Mouse (Mus musculus): ENCODE measurements at regions not wholly inside any gene's neighbourhood (a gene's known extent, or its start where the extent isn't known, plus 50 kb on each side); places are given as distances from the start of the nearest gene placed in this dataset.

DNA sequence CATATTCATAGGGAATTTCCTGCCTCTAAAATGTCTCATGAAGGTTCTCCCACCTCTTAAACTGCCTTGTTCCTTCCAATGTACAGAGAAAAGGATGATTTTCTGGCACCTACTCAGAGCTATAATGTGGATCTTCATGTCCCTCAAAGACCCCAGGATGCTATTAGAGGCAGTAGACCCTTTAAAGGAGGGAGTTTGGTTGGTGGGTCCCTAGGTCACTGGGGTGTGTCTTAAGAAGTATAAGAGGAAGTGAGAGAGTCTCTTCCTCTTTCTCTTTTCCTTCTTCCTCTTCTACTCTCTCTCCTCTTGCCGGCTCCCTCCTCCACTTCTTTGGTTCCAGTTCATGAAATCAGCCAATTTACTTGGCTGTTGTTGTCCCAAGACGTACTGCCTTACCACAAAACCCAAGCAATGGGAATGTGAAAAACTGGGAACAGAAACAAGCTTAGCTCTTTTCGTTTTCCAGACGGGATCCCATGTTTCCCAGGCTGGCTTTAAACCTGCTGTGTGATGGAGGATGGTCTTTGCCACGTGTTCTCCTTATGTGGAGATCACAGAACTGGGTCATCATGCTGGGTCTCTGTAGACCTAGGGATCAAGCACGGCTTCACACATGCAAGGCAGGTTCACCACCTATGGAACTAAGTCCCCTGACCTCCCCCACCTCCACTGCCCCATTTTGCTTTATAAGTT lies 74.9 kb downstream of the Kctd12 start:
- 38% methylated on average over 6 of the region's 6 CpGs for WGBS (ENCODE audit: insufficient replicate concordance)

DNA sequence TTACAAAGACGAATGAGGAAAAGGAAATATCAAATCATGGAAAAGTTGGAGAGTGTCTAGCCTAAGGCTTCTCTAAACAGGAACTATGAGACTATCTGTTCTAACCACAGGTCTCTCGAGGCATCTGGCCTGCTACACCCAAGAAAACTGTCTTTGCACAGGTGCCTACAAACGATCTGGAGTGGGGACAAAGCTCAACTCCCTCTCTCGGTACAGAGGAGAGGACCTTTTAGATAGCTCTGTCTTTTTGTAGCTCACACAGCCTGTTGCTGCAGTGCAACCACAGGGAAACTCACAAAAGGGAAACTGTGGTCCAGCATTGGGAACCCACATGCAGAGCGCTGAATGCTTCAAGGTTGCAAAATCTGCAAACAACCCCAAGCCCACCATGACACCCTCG lies 75.6 kb downstream of the Kctd12 start:
- ATAC-seq (ENCODE audit: low read depth) = peak; percentile 24
- Histone ChIP-seq H3K27me3 (ENCODE audit: control insufficient read depth, insufficient read depth, low read depth, low read length) (no peaks in the 10 kb centered on the region), H3K4me3 (ENCODE audit: low read depth, low read length) (no peak overlapping the region), H3K4me1 (ENCODE audit: control insufficient read depth, low read depth, low read length) (no peaks in the 10 kb centered on the region), H3K9ac (ENCODE audit: low read depth, low read length) (no peak overlapping the region), H3K9me3 (replicated peaks; ENCODE audit: control insufficient read depth, low read length) (no peaks in the 10 kb centered on the region), H3K27ac (ENCODE audit: low read length) (peak overlapping the region; percentile 58), H3K36me3 (ENCODE audit: control insufficient read depth, insufficient read depth) (no peaks in the 10 kb centered on the region), H3K4me2 (ENCODE audit: low read depth, low read length) (no peak overlapping the region)
- 14% methylated on average over 6 of the region's 6 CpGs for WGBS (ENCODE audit: insufficient replicate concordance)

More for the DNA sequence above, 74.9 kb downstream of the Kctd12 start:
- no peaks in the 10 kb centered on the region for H3K4me1 ChIP-seq (ENCODE audit: control insufficient read depth, low read depth, low read length)
- no peaks in the 10 kb centered on the region for H3K27me3 ChIP-seq (ENCODE audit: control insufficient read depth, insufficient read depth, low read depth, low read length)
- H3K36me3 ChIP-seq (ENCODE audit: control insufficient read depth, insufficient read depth) = no peaks in the 10 kb centered on the region
- H3K9me3 ChIP-seq (replicated peaks; ENCODE audit: control insufficient read depth, low read length) = no peaks in the 10 kb centered on the region
- no peak for ATAC-seq (ENCODE audit: low read depth)
- no peak overlapping the region for H3K4me2 ChIP-seq (ENCODE audit: low read depth, low read length)
- H3K27ac ChIP-seq (ENCODE audit: low read length) = peak overlapping the region; percentile 58
- H3K9ac ChIP-seq (ENCODE audit: low read depth, low read length) = no peak overlapping the region
- H3K4me3 ChIP-seq (ENCODE audit: low read depth, low read length) = no peak overlapping the region

DNA sequence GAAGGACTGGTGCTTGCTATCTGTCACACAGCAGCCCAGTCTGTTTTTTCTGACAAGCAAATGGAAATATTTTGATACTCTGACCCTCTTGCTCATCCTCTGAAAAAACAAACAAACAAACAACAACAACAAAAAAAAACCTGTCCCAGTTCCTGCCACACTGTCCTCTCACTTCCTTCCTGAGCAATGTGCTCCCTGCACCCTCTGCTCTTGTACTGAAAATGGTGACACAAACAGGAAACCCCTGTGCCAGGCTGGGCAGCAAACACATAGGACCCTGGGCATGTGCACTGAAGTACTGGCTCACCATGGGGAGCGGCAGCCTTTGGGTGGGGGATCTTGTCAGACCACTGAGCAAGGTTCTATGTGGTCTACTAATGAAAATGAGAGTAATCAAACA lies 76.2 kb downstream of the Kctd12 start:
- Histone ChIP-seq H3K4me1 (ENCODE audit: control insufficient read depth, low read depth, low read length) (no peaks in the 10 kb centered on the region), H3K27me3 (ENCODE audit: control insufficient read depth, insufficient read depth, low read depth, low read length) (no peaks in the 10 kb centered on the region), H3K27ac (ENCODE audit: low read length) (peak overlapping the region; percentile 58), H3K4me3 (ENCODE audit: low read depth, low read length) (no peak overlapping the region), H3K9me3 (replicated peaks; ENCODE audit: control insufficient read depth, low read length) (no peaks in the 10 kb centered on the region), H3K36me3 (ENCODE audit: control insufficient read depth, insufficient read depth) (no peaks in the 10 kb centered on the region), H3K4me2 (ENCODE audit: low read depth, low read length) (no peak overlapping the region), H3K9ac (ENCODE audit: low read depth, low read length) (no peak overlapping the region)
- ATAC-seq (ENCODE audit: low read depth) = peak; percentile 54
- WGBS (ENCODE audit: insufficient replicate concordance) = 46% methylated on average over 1 of the region's 1 CpGs

DNA sequence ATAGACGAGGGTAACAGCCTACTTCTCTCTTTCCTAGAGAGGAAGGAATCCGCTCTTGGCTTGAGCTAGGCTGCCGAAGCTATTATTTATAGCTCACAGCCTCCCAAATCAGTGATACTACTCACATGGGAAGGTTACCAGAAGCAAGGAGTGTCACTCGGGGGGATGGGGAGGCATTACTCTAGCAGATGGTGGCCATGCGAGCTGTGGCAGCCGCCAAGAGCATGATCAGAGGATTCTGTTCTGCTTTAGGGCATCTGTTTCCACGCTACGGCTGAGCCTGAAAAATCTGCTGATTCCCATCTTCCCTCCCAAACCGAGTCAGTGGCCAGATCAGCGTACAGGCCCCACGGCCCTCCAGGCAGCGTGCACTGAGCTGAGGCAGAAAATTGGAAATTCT lies 79.5 kb downstream of the Kctd12 start:
- H3K27me3 ChIP-seq (ENCODE audit: control insufficient read depth, insufficient read depth, low read depth, low read length) = no peaks in the 10 kb centered on the region
- no peaks in the 10 kb centered on the region for H3K4me1 ChIP-seq (ENCODE audit: control insufficient read depth, low read depth, low read length)
- no peak overlapping the region for H3K4me2 ChIP-seq (ENCODE audit: low read depth, low read length)
- no peak overlapping the region for H3K9ac ChIP-seq (ENCODE audit: low read depth, low read length)
- H3K27ac ChIP-seq (ENCODE audit: low read length) = no peak overlapping the region
- H3K4me3 ChIP-seq (ENCODE audit: low read depth, low read length) = no peak overlapping the region
- ATAC-seq (ENCODE audit: low read depth) = no peak
- no peaks in the 10 kb centered on the region for H3K9me3 ChIP-seq (replicated peaks; ENCODE audit: control insufficient read depth, low read length)
- no peaks in the 10 kb centered on the region for H3K36me3 ChIP-seq (ENCODE audit: control insufficient read depth, insufficient read depth)
- WGBS (ENCODE audit: insufficient replicate concordance) = 36% methylated on average over 12 of the region's 12 CpGs

DNA sequence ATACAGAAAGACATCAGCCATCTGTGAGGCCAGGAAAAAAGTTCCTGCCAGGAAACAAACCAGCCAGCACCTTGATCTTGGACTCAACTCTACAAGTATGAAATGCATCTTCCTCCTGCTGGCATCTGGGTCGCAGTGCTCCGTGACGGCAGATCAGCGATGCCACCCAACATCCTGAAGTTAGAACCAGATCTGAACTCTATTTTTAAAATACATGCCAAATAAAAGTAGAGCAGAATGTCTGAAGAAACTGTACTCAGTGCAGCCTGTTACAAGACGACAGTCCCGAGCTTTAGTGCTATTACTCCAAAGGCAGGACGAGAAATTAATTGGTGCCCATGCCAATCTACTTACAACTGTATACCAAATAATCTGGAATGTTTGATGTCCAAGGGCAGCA lies 80.2 kb downstream of the Kctd12 start:
- Histone ChIP-seq H3K4me2 (ENCODE audit: low read depth, low read length) (no peak overlapping the region), H3K9ac (ENCODE audit: low read depth, low read length) (no peak overlapping the region), H3K27ac (ENCODE audit: low read length) (no peak overlapping the region), H3K9me3 (replicated peaks; ENCODE audit: control insufficient read depth, low read length) (no peaks in the 10 kb centered on the region), H3K27me3 (ENCODE audit: control insufficient read depth, insufficient read depth, low read depth, low read length) (no peaks in the 10 kb centered on the region), H3K4me3 (ENCODE audit: low read depth, low read length) (no peak overlapping the region), H3K36me3 (ENCODE audit: control insufficient read depth, insufficient read depth) (no peaks in the 10 kb centered on the region), H3K4me1 (ENCODE audit: control insufficient read depth, low read depth, low read length) (no peaks in the 10 kb centered on the region)
- no peak for ATAC-seq (ENCODE audit: low read depth)
- 75% methylated on average over 7 of the region's 7 CpGs for WGBS (ENCODE audit: insufficient replicate concordance)

DNA sequence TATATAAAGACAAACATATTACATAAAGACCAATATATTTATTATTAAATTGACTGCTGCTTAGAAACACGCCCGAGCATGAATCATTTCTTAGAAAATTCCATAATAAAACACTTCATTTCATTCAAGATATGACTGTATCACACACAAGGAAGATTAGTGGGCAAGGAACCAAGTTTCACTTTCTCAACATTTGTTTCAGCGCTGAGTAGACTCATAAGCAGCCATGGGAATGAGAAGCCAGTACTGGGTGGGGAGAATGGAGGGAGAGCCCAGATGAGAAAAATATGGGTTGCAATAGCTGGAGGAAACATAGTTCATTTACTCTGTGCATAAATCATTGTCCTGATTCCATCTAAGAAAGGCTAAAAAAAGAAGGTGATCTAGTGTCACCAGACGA lies 84.0 kb downstream of the Kctd12 start:
- H3K9me3 ChIP-seq (replicated peaks; ENCODE audit: control insufficient read depth, low read length) = no peaks in the 10 kb centered on the region
- 64% methylated on average over 4 of the region's 4 CpGs for WGBS (ENCODE audit: insufficient replicate concordance)
- no peak overlapping the region for H3K27ac ChIP-seq (ENCODE audit: low read length)
- no peak overlapping the region for H3K4me3 ChIP-seq (ENCODE audit: low read depth, low read length)
- no peak for ATAC-seq (ENCODE audit: low read depth)
- H3K4me1 ChIP-seq (ENCODE audit: control insufficient read depth, low read depth, low read length) = no peaks in the 10 kb centered on the region
- H3K27me3 ChIP-seq (ENCODE audit: control insufficient read depth, insufficient read depth, low read depth, low read length) = no peaks in the 10 kb centered on the region
- no peak overlapping the region for H3K4me2 ChIP-seq (ENCODE audit: low read depth, low read length)
- H3K36me3 ChIP-seq (ENCODE audit: control insufficient read depth, insufficient read depth) = no peaks in the 10 kb centered on the region
- H3K9ac ChIP-seq (ENCODE audit: low read depth, low read length) = no peak overlapping the region

DNA sequence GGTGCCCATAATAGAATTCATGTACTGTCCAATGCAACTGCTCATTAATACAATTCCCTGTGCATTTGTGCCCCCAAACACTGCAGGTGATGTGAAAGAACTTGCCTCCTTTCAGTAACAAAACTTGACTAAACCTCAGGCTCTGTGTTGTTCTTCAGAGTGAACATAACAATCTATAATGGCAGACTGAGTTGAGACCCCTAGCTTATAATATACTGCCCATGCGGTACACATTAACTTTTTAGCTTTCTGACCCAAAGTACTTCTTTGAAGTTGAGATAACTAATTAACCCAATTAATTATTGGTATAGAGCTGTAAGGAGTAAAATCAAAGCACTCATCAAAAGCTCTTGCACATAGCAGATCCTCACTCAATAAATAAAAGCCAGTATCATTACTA lies 85.4 kb downstream of the Kctd12 start:
- Histone ChIP-seq H3K4me2 (ENCODE audit: low read depth, low read length) (no peak overlapping the region), H3K4me1 (ENCODE audit: control insufficient read depth, low read depth, low read length) (no peaks in the 10 kb centered on the region), H3K36me3 (ENCODE audit: control insufficient read depth, insufficient read depth) (no peaks in the 10 kb centered on the region), H3K4me3 (ENCODE audit: low read depth, low read length) (no peak overlapping the region), H3K27ac (ENCODE audit: low read length) (no peak overlapping the region), H3K9ac (ENCODE audit: low read depth, low read length) (no peak overlapping the region), H3K27me3 (ENCODE audit: control insufficient read depth, insufficient read depth, low read depth, low read length) (no peaks in the 10 kb centered on the region), H3K9me3 (replicated peaks; ENCODE audit: control insufficient read depth, low read length) (no peaks in the 10 kb centered on the region)
- 67% methylated on average over 1 of the region's 1 CpGs for WGBS (ENCODE audit: insufficient replicate concordance)
- no peak for ATAC-seq (ENCODE audit: low read depth)

DNA sequence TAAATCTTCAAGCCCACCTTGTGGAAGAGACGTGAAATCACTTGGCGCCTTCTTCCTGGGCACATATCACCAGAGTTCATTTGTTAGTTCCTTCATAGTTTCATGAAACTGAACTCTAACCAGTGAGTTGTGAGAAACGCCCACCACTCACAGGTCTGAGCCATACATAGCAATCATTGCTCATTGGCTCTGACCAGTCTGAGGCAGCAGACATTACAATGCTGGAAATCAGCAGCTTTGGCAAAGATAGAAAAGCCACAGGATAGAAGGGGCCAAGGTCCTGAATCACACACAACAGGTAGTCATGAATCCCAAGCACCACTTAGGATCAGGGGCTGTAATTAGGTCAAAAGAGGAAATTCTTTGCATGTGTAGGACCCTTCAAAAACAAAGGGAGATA lies 85.9 kb downstream of the Kctd12 start:
- Histone ChIP-seq H3K4me2 (ENCODE audit: low read depth, low read length) (no peak overlapping the region), H3K9me3 (replicated peaks; ENCODE audit: control insufficient read depth, low read length) (no peaks in the 10 kb centered on the region), H3K27me3 (ENCODE audit: control insufficient read depth, insufficient read depth, low read depth, low read length) (no peaks in the 10 kb centered on the region), H3K4me1 (ENCODE audit: control insufficient read depth, low read depth, low read length) (no peaks in the 10 kb centered on the region), H3K4me3 (ENCODE audit: low read depth, low read length) (no peak overlapping the region), H3K36me3 (ENCODE audit: control insufficient read depth, insufficient read depth) (no peaks in the 10 kb centered on the region), H3K9ac (ENCODE audit: low read depth, low read length) (no peak overlapping the region), H3K27ac (ENCODE audit: low read length) (no peak overlapping the region)
- ATAC-seq (ENCODE audit: low read depth) = no peak
- 50% methylated on average over 3 of the region's 3 CpGs for WGBS (ENCODE audit: insufficient replicate concordance)

DNA sequence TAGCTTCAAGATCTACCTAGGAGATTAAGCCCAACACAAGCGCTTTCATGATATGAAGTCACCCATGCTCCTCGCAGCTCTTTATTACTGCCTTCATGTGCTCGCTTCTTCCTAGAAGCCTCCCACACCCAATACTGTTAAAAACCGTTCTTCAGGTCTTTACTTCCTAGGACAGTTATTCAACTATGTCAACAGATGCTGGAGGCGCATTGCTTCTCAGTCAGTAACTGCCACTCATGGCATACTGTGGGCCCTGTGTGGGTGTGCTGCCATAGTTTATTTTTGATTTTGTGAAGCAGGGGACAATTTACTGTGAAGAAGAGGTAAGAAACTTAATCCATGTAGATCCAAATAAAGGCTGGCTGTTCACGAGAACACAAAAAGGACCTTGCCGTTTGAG lies 89.2 kb downstream of the Kctd12 start:
- WGBS (ENCODE audit: insufficient replicate concordance) = 75% methylated on average over 7 of the region's 7 CpGs
- Histone ChIP-seq H3K4me3 (ENCODE audit: low read depth, low read length) (no peak overlapping the region), H3K9ac (ENCODE audit: low read depth, low read length) (no peak overlapping the region)

More for the DNA sequence above, 89.2 kb downstream of the Kctd12 start:
- H3K36me3 ChIP-seq (ENCODE audit: control insufficient read depth, insufficient read depth) = no peaks in the 10 kb centered on the region
- no peaks in the 10 kb centered on the region for H3K27me3 ChIP-seq (ENCODE audit: control insufficient read depth, insufficient read depth, low read depth, low read length)
- H3K9me3 ChIP-seq (replicated peaks; ENCODE audit: control insufficient read depth, low read length) = no peaks in the 10 kb centered on the region
- H3K4me1 ChIP-seq (ENCODE audit: control insufficient read depth, low read depth, low read length) = no peaks in the 10 kb centered on the region
- no peak overlapping the region for H3K27ac ChIP-seq (ENCODE audit: low read length)
- no peak for ATAC-seq (ENCODE audit: low read depth)
- no peak overlapping the region for H3K4me2 ChIP-seq (ENCODE audit: low read depth, low read length)
